Mouse (Mus musculus) left cerebral cortex, adult 8-10 months (tissue): ENCODE data around the gene Kiz. TPM values are rescaled to one million over a fixed set of nuclear protein-coding genes. Genes with fewer than 3 reads are reported as not detected.

ENCODE experiments used
- DNase-seq, 2 experiments: peaks; one replicate each; pipeline ENCODE4 v3.0.0; 2022; ENCODE audit warnings: low spot score in 2 of 2
- total RNA-seq, 4 experiments: library from RNA; stranded (reverse); gene quantifications; 2 replicates each; pipeline ENCODE4 v1.2.4; 2022

Kiz gene
- total RNA-seq, 4 experiments from 2014 or later = 24.2 to 26.9 (median 25.5) TPM

- DNase-seq = no peak
Observed at GRCm38 (mm10) chr2:146975453-146976028, 119.9 kb downstream of the Kiz start.

GRCm38 (mm10) chr2:146982786-146983185 is 127.1 kb downstream of the Kiz start:
- no peak for DNase-seq

- DNase-seq = no peak
Observed at GRCm38 (mm10) chr2:146984831-146985230, 129.2 kb downstream of the Kiz start.

DNA sequence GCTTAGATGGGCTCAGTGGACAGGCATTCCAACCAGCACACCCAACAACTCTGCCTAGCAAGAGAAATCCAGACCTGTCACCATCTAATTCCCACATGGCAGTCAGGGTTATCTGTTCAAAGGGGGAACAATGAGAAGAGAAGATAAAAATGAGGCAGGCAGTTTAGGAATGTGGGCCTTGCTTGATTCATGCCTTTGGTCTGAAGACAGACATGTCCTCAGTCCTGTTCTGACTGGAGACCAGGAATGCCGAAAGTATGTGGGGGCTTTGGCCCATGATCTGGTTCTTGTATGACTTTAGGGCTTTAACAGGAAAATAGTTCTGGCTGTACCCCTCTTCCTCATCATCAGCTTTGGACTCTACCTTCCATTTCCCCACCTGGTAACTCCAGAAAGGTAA is 130.1 kb downstream of the Kiz start:
- DNase-seq = no peak

DNA sequence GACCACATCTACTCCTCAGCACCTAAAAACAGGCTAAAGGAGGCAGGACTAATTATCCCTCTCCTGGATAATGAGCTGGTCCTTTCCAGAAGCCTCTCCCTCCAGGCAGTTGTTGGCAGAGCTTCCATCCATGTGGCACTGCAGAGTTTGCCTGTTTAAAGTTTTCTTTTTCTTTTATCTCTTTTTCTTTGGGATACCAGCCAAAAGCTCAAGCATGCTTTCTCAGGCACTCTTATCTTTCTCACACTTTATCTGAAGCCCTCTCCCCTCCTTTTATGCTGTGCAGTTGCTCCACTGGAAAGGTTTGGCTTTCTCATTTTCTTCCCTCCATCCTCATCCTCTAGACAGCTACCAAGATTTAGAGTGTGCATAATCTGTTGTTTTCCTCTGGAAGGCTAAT is 130.8 kb downstream of the Kiz start:
- DNase-seq = no peak

- no peak for DNase-seq
Observed at GRCm38 (mm10) chr2:147007265-147007664, 151.6 kb downstream of the Kiz start.

GRCm38 (mm10) chr2:147009084-147009483 is 153.4 kb downstream of the Kiz start:
- DNase-seq = no peak

DNA sequence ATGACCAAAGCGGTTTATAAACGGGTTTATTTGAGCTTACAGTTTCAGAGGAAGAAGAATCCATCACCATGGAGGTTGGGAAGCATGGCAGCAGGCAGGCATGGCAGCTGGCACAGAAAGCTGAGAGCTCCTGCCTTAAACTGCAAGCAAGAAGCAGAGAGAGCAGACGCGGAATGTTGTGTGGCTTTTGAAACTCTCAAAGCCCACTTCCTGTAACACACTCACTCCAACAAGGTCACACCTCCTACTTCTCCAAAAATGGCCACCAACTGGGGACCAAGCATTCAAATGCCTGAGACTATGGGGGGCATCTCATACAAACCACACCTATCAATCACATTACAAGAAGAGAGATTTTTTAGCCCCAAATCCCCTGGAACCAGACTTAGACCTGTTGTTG is 154.5 kb downstream of the Kiz start:
- DNase-seq = no peak

DNA sequence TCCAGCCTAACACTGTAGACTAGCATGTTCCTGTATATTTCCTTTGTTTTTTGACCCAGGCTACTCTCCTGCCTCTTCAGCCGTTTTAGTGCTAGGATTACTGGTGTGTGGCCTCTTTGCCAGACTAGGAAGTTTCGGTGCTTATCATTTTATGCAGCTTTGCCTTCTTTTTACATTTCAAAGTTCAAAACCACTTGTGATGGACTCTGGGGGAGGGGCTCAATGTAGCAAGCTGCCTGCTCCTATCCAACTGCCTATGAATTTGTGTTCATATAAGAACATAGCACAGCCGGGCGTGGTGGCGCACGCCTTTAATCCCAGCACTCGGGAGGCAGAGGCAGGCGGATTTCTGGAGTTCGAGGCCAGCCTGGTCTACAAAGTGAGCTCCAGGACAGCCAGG is 155.3 kb downstream of the Kiz start:
- no peak for DNase-seq

DNA sequence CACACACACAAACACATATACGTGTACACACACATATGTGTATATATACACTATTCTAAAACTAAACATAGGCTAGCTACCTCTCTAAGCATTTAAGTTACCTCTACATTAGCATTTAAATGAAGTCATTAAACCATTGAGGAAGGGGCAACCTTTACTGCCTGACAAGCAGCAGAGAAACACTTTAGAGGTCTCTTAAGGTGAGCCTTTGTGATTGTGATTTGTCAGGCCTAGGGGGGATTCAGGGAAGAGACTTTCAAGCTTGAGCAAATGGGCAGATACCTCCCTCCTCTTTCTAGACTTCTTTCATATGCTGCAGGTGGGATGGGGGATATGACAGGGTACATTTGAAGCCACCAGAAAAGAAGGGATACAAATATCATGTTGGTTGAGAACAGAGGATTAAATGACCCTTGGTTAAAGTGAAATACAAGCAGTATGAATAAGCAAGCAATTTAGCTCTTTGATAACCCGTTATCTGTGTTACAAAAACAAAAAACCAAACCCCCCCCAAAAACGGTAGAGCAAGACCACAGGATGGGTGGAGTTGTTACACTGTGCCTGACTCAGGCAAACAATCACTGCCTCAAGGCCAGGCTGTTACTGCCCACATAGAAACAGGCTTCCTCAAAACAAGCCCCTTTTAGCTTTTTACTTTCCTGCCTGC is 155.9 kb downstream of the Kiz start:
- no peak for DNase-seq

GRCm38 (mm10) chr2:147012141-147012622 is 156.5 kb downstream of the Kiz start:
- no peak for DNase-seq

DNA sequence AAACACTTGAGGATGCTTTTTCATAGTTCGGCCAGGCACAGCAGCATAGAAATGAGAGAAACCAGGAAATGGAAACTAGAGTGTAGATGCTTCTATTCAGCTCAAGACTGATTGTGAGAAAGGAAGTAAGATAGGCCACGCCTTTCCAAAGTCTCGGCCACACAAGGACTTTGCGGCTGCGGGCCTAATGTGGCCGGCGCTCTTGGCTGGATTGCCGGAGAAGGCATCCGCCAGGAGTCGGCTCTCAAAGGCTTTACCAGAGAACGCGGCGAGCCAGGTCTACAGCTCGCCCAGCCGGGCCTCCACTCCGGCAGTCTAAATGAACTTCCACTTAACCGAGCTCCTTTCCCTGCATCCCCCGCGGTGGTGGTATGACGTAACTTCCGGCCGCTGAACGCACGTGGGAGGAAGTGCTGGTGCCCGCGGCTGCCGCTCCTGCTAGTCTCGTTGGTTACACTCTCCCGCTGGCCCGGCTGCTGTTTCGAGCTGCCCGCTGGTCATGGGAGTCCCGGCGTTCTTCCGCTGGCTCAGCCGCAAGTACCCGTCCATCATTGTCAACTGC is 157.0 kb downstream of the Kiz start, which contains the start of gene Xrn2:
Gene Xrn2 (plus strand): TSS at position 374 of the 562 bp plus-strand sequence.
- peak; percentile 93 to 96 for DNase-seq

- peak; percentile 35 to 49 for DNase-seq
Observed at GRCm38 (mm10) chr2:147013194-147013969, 157.7 kb downstream of the Kiz start.

- no peak for DNase-seq
Observed at GRCm38 (mm10) chr2:147014101-147014886, 158.6 kb downstream of the Kiz start.

Other genes with a start within 250 kb of the Kiz start
- 10 to 100 TPM; 43.1 to 51.0 (median 47.2) TPM for gene Xrn2, start 157.1 kb downstream of the Kiz start, total RNA-seq
- not detected for gene Nkx2-4, start 229.6 kb downstream of the Kiz start, total RNA-seq